ENCODE assay signal across 8 mouse cellular contexts in genomic region chr11:16559001-16559699, GRCm38 (mm10). TPM values are rescaled to one million over a fixed set of nuclear protein-coding genes. Genes with fewer than 3 reads are reported as not detected.
DNase-seq lines count a peak whose midpoint lies in the region; ATAC-seq and TF ChIP-seq lines count a peak whose summit lies in the region.
"Had no signal": no experiment of that assay in that cellular context is flagged by ENCODE, and none has a peak within 500 bp of the region (broad histone marks: within the 10 kb centered on the region; RNA-seq: fewer than 3 reads in every experiment).

No protein-coding gene starts in this region.

- 21% methylated on average over 16 of the region's 16 CpGs for WGBS in intestine, postnatal 0 days

- ATAC-seq in intestine, postnatal 0 days = no peak

- no peaks in the 10 kb centered on the region for H3K9me3 ChIP-seq in intestine, postnatal 0 days (ENCODE audit: control insufficient read depth)

- no peak overlapping the region for H3ac ChIP-seq in myocyte (ENCODE audit: control insufficient read depth, insufficient read length)

- no peak for TF ChIP-seq POLR2A in myocyte (IDR thresholded peaks at IDR 0.05; ENCODE audit: insufficient read length, low read depth)

- H3K36me3 ChIP-seq in intestine, postnatal 0 days (ENCODE audit: control insufficient read depth, insufficient read depth) = no peaks in the 10 kb centered on the region
- H3K36me3 ChIP-seq in myocyte (ENCODE audit: control insufficient read depth, insufficient read depth) = no peaks in the 10 kb centered on the region

- no peak overlapping the region for H3K9ac ChIP-seq in intestine, postnatal 0 days (ENCODE audit: low read depth, low read length)

- H3K4me1 ChIP-seq in intestine, postnatal 0 days (replicated peaks; ENCODE audit: control insufficient read depth, insufficient read depth, low read length) = 0 out of 2 replicates have a peak, but pooled peaks cover 3% of the 10 kb centered on the region

- H3K79me2 ChIP-seq in myocyte (ENCODE audit: control insufficient read depth, insufficient read depth) = no peaks in the 10 kb centered on the region

- H3K4me2 ChIP-seq in intestine, postnatal 0 days (replicated peaks; ENCODE audit: low read depth) = peak overlapping the region; percentile 39; the same call in 1 of the 2 replicates
- peak overlapping the region; percentile 93 for H3K4me2 ChIP-seq in myocyte (ENCODE audit: low read depth)

- H3K27ac ChIP-seq in intestine, postnatal 0 days (ENCODE audit: low read depth, low read length) = no peak overlapping the region; the same call in 1 of the 2 replicates

- DNase-seq in spleen, postnatal 36 days (ENCODE audit: low spot score in 2 of 2) = peak; percentile 2 to 22
- no peak for DNase-seq in spleen, postnatal 14 days (ENCODE audit: low spot score in 2 of 2)
- DNase-seq in embryo, embryonic 9.5 days (ENCODE audit: extremely low spot score) = peak; percentile 31
- DNase-seq in layer of hippocampus, postnatal 25 days (ENCODE audit: extremely low spot score in 1 of 2, low spot score in 1 of 2) = no peak
- no peak for DNase-seq in cerebellum, postnatal 4 days (ENCODE audit: low spot score in 2 of 2)

- H3K27me3 ChIP-seq in intestine, postnatal 0 days (replicated peaks; ENCODE audit: control insufficient read depth, insufficient read depth, low read length) = no peaks in the 10 kb centered on the region
- no peaks in the 10 kb centered on the region for H3K27me3 ChIP-seq in myocyte (ENCODE audit: control insufficient read depth, insufficient read depth, insufficient read length)

- no peak for TF ChIP-seq CTCF in intestine, postnatal 0 days (IDR thresholded peaks at IDR 0.05; ENCODE audit: low read depth)

- H3K4me3 ChIP-seq in intestine, postnatal 0 days (ENCODE audit: low read depth, low read length) = no peak overlapping the region
- H3K4me3 ChIP-seq in myocyte = peak overlapping the region; percentile 13
- H3K4me3 ChIP-seq: erythroblast, embryonic 14.5 days had no signal

TF ChIP-seq in myocyte, 11 proteins besides CTCF, POLR2A, EP300 and RAD21:
- no peak for TF ChIP-seq TCF3 (IDR thresholded peaks at IDR 0.05; ENCODE audit: insufficient read length, low read depth)
- TF ChIP-seq SRF (IDR thresholded peaks at IDR 0.05; ENCODE audit: control insufficient read depth, insufficient read length, low read depth) = no peak
- no peak for TF ChIP-seq MAX (IDR thresholded peaks at IDR 0.05; ENCODE audit: low read depth)
- peak in 2 of 3 experiments; percentile 60 to 67 for TF ChIP-seq MYOD1 (IDR thresholded peaks at IDR 0.05; ENCODE audit: control insufficient read depth in 1 of 3, insufficient read length in 2 of 3, low read depth in 2 of 3)
- TF ChIP-seq E2F4 (IDR thresholded peaks at IDR 0.05; ENCODE audit: insufficient read depth) = no peak
- TF ChIP-seq MYOG (IDR thresholded peaks at IDR 0.05; ENCODE audit: control insufficient read depth in 1 of 3, insufficient read depth in 1 of 3, insufficient read length in 2 of 3, low read depth in 2 of 3) = peak in 1 of 3 experiments; percentile 34
- no peak for TF ChIP-seq TCF12 (IDR thresholded peaks at IDR 0.05; ENCODE audit: insufficient read depth, poor library complexity, severe bottlenecking)
- no peak for TF ChIP-seq CEBPB (IDR thresholded peaks at IDR 0.05; ENCODE audit: insufficient read depth, poor library complexity, severe bottlenecking)

RNA-seq across cellular contexts. Expression of gene Sec61g, which starts 50.9 kb away (rescaled TPM):
- polyA plus RNA-seq in intestine, postnatal 0 days (2015; fragmentation: Nextera tagmentation; extraction: Ambion mirVana) = 32.7 and 34.8 TPM in 2 replicates
- polyA plus RNA-seq in myocyte (2012; fragmentation: generic; extraction: Trizol) = 22.4 TPM
- total RNA-seq in layer of hippocampus, postnatal 25 days (2021) = 1 to 10 TPM; 7.7 to 9.4 TPM

Comparison
In these comparisons a context has a peak if more than half of its experiments do, and no peak if none do; other contexts are left out.
1. DNase-seq: peak in spleen, postnatal 36 days (2 of 2) and embryo, embryonic 9.5 days (single experiment); none in spleen, postnatal 14 days (0 of 2), layer of hippocampus, postnatal 25 days (0 of 2) and cerebellum, postnatal 4 days (0 of 2).